Mouse (Mus musculus) liver, embryonic 13.5 days (tissue): Measurements from ENCODE around the gene BC061212. TPM values are rescaled to one million over a fixed set of nuclear protein-coding genes. Genes with fewer than 3 reads are reported as not detected.
"Not testable (repeated sequence)": the region's sequence is repeated elsewhere in the genome, so short reads cannot be mapped to it uniquely, and the experiment has no call there.

ENCODE experiments used
- ATAC-seq: fragments of 200-750 bp; cut with Nextera tagmentation; 2 replicates; pipeline ENCODE4 v1.8.0; 2017; ENCODE audit warnings: low read depth, mild to moderate bottlenecking, moderate number of reproducible peaks, moderate library complexity
- DNase-seq: peaks from one replicate; pipeline ENCODE4 v3.0.0; 2022
- H3K27ac ChIP-seq: fragments of 300-500 bp; sonication (generic); 2 replicates; pipeline ENCODE4 v1.5.1; 2015; ENCODE audit warnings: moderate library complexity, mild to moderate bottlenecking, inconsistent platforms
- H3K27me3 ChIP-seq: fragments of 300-500 bp; sonication (generic); 2 replicates; pipeline ENCODE4 v1.6.1; 2015; ENCODE audit warnings: mild to moderate bottlenecking, inconsistent platforms
- H3K36me3 ChIP-seq: fragments of 300-500 bp; sonication (generic); 2 replicates; pipeline ENCODE4 v1.6.1; 2015; ENCODE audit warnings: mild to moderate bottlenecking, inconsistent platforms
- H3K4me1 ChIP-seq: fragments of 300-500 bp; sonication (generic); replicated peaks from 2 replicates; pipeline ENCODE4 v1.6.1; 2015; ENCODE audit warnings: inconsistent platforms
- H3K4me2 ChIP-seq: fragments of 300-500 bp; sonication (generic); 2 replicates; pipeline ENCODE4 v1.6.1; 2015; ENCODE audit warnings: inconsistent platforms, mild to moderate bottlenecking, moderate library complexity
- H3K4me3 ChIP-seq: fragments of 300-500 bp; sonication (generic); replicated peaks from 2 replicates; pipeline ENCODE4 v1.5.1; 2015; ENCODE audit warnings: mild to moderate bottlenecking, inconsistent platforms
- H3K9ac ChIP-seq: fragments of 300-500 bp; sonication (generic); 2 replicates; pipeline ENCODE4 v1.6.1; 2015; ENCODE audit warnings: mild to moderate bottlenecking, inconsistent platforms
- H3K9me3 ChIP-seq: fragments of 300-500 bp; sonication (generic); replicated peaks from 2 replicates; pipeline ENCODE4 v1.6.1; 2016; ENCODE audit warnings: inconsistent platforms
- WGBS: fragments of 180-500 bp; shearing (Covaris S2); methylation state at CpG from one replicate; pipeline ENCODE4 v1.1.7; 2015; ENCODE audit not compliant: insufficient replicate concordance; 5-methylcytosine and 5-hydroxymethylcytosine counted together
- polyA plus RNA-seq: library from polyadenylated mRNA; unstranded; fragments of >200 nt; fragmentation: Nextera tagmentation; extraction: Ambion mirVana; gene quantifications from 2 replicates; pipeline ENCODE4 v1.2.1, GENCODE M21; 2015

The BC061212 gene
- not detected in 2 replicates for polyA plus RNA-seq

- not testable (repeated sequence) for H3K4me1 ChIP-seq, H3K4me2 ChIP-seq, H3K9me3 ChIP-seq, H3K9ac ChIP-seq, H3K27ac ChIP-seq, H3K27me3 ChIP-seq, DNase-seq, H3K4me3 ChIP-seq, H3K36me3 ChIP-seq, ATAC-seq
- no CpG with 5 or more reads among the region's 1 CpGs for WGBS
These were observed at the start of gene BC061212 for GRCm38 (mm10) chr5:94070445-94070844. TSS of gene BC061212 (minus strand) at chr5:94070545.

DNA sequence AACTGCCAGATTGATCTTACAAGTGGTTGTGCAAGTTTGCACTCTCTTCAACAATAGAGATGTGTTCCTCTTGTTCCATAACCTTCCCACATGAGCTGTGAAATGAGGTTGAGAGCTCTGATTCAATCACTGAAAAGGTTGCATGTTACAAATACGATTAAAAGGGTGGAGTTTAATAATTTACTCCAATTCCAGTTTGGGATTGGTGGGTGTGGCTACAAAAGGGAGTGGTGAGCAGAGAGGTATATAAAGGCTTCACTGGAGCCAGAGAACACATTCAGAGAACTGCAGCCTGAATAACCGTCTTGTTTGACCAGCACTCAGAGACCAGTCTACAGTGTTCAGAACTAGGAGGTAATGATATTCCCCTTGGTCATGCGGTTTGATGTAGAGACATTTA is 5.7 kb upstream of the BC061212 start, which contains the start of gene Gm6351:
Gene Gm6351, plus strand, starts transcription at position 301 of the 400 bp plus-strand sequence.
- H3K27ac ChIP-seq, H3K4me1 ChIP-seq, H3K4me2 ChIP-seq, H3K4me3 ChIP-seq, H3K9ac ChIP-seq, H3K27me3 ChIP-seq, H3K36me3 ChIP-seq, H3K9me3 ChIP-seq, ATAC-seq, DNase-seq: not testable (repeated sequence)
- WGBS: no CpG with 5 or more reads among the region's 3 CpGs

Other genes with a start within 250 kb of the BC061212 start
- not detected in 2 replicates for gene Gm7792, start 226.8 kb downstream of the BC061212 start, polyA plus RNA-seq
- not detected in 2 replicates for gene Gm16429, start 141.5 kb downstream of the BC061212 start, polyA plus RNA-seq
- not detected in 2 replicates for gene Gm6351, start 5.8 kb upstream of the BC061212 start, polyA plus RNA-seq
- not detected in 2 replicates for gene Gm3106, start 147.5 kb upstream of the BC061212 start, polyA plus RNA-seq
- gene A430089I19Rik, start 236.3 kb upstream of the BC061212 start, polyA plus RNA-seq: not detected in 2 replicates
- gene Gm6502, start 243.9 kb upstream of the BC061212 start, polyA plus RNA-seq: not detected in 2 replicates